Comparison of ENCODE assay signal across 9 mouse cellular contexts in the genomic region with DNA sequence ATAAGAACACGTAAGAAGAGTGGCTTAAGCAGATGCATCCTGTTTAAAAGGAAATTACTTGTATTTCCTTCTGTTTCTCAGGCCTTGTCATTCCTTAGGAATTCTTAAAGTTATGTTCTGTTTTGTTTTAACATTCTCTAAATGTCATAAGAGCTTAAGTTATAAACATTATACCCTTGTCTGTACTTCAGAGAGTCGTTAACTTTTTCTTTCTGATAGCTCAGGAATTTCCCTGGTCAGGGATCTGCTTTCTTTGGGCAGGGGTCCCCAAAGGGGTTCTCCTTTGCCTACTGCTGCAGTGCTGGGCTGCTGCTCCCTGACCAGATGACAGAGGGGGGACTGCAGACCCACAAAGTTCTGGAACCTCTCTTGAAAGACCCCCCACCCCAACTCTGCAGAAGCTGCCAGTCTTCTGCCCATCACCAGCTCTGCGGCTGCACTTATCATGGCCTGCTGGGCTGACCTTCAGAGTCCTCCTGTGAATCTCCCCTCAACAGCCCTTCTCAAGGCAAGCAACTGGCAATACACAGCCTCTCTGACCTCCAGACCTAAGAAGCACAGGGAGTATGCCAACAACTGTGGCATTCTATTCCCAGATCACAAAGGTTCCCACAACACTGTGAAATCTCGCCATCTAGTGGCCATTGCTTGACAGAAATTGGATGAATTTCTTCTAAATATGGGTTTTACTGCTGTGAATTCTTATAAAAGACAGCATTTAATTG. TPM values are rescaled to one million over a fixed set of nuclear protein-coding genes. Genes with fewer than 3 reads are reported as not detected.
DNase-seq lines count a peak whose midpoint lies in the region; ATAC-seq lines count a peak whose summit lies in the region.
"Had no signal": no experiment of that assay in that cellular context is flagged by ENCODE, and none has a peak within 500 bp of the region (broad histone marks: within the 10 kb centered on the region; RNA-seq: fewer than 3 reads in every experiment).

No protein-coding gene starts in this region.

- WGBS in liver, embryonic 12.5 days (ENCODE audit: insufficient replicate concordance) = 36% methylated on average over 4 of the region's 4 CpGs
- WGBS in midbrain, embryonic 11.5 days = 48% methylated on average over 4 of the region's 4 CpGs
- WGBS in stomach, embryonic 15.5 days = 19% methylated on average over 4 of the region's 4 CpGs

- DNase-seq in liver = peak; percentile 35
- DNase-seq in cerebellum, adult 8-10 months = peak; percentile 34
- peak; percentile 71 for DNase-seq in hindlimb bud, embryonic 11.5 days (ENCODE audit: extremely low spot score, low read depth, low spot score)
- DNase-seq in left cerebral cortex, postnatal 14 days (ENCODE audit: low spot score in 2 of 2) = peak; percentile 57 to 75
- DNase-seq in midbrain, embryonic 11.5 days (ENCODE audit: low spot score, missing footprints) = peak; percentile 97

- intact Hi-C loops in left cerebral cortex, postnatal 14 days (cut with DNase I) = loop anchor here (2.0 to 5.0 kb wide), 2 partner anchors 361 to 484 kb away; no protein-coding TSS in a partner anchor

- H3K9me3 ChIP-seq in liver, embryonic 12.5 days (replicated peaks) = no peaks in the 10 kb centered on the region
- H3K9me3 ChIP-seq in midbrain, embryonic 11.5 days (ENCODE audit: control insufficient read depth, low read length) = no peaks in the 10 kb centered on the region
- H3K9me3 ChIP-seq in stomach, embryonic 15.5 days = no peaks in the 10 kb centered on the region

- no peak for ATAC-seq in liver, embryonic 12.5 days
- ATAC-seq in frontal cortex, adult (ENCODE audit: low TSS enrichment) = peak; percentile 64
- peak; percentile 79 for ATAC-seq in midbrain, embryonic 11.5 days (ENCODE audit: low FRiP score)
- ATAC-seq in stomach, embryonic 15.5 days (ENCODE audit: insufficient read depth, low FRiP score, low read depth) = peak; percentile 65; the same call in 1 of the 2 replicates

- H3K27ac ChIP-seq in liver, embryonic 12.5 days = no peak overlapping the region
- H3K27ac ChIP-seq in midbrain, embryonic 11.5 days (ENCODE audit: low read depth, low read length) = no peak overlapping the region
- peak overlapping the region; percentile 75 for H3K27ac ChIP-seq in stomach, embryonic 15.5 days

- no peak overlapping the region for H3K4me3 ChIP-seq in liver, embryonic 12.5 days
- no peak overlapping the region for H3K4me3 ChIP-seq in midbrain, embryonic 11.5 days (ENCODE audit: low read depth, low read length)
- no peak overlapping the region for H3K4me3 ChIP-seq in stomach, embryonic 15.5 days (replicated peaks)
- H3K4me3 ChIP-seq: myocyte had no signal

- H3K9ac ChIP-seq in liver, embryonic 12.5 days = no peak overlapping the region
- no peak overlapping the region for H3K9ac ChIP-seq in midbrain, embryonic 11.5 days (ENCODE audit: low read length)
- H3K9ac ChIP-seq in stomach, embryonic 15.5 days = no peak overlapping the region

- H3K27me3 ChIP-seq in liver, embryonic 12.5 days (replicated peaks) = no peaks in the 10 kb centered on the region
- no peaks in the 10 kb centered on the region for H3K27me3 ChIP-seq in midbrain, embryonic 11.5 days (ENCODE audit: control insufficient read depth, insufficient read depth, low read length)
- no peaks in the 10 kb centered on the region for H3K27me3 ChIP-seq in stomach, embryonic 15.5 days (replicated peaks)

- H3K4me2 ChIP-seq in liver, embryonic 12.5 days = no peak overlapping the region
- no peak overlapping the region for H3K4me2 ChIP-seq in midbrain, embryonic 11.5 days
- no peak overlapping the region; the same call in 1 of the 2 replicates for H3K4me2 ChIP-seq in stomach, embryonic 15.5 days

- no peaks in the 10 kb centered on the region for H3K4me1 ChIP-seq in liver, embryonic 12.5 days
- no peaks in the 10 kb centered on the region for H3K4me1 ChIP-seq in midbrain, embryonic 11.5 days (ENCODE audit: control insufficient read depth, insufficient read depth, low read length)
- H3K4me1 ChIP-seq in stomach, embryonic 15.5 days = 0 out of 2 replicates have a peak, but pooled peaks cover 3% of the 10 kb centered on the region

- no peaks in the 10 kb centered on the region for H3K36me3 ChIP-seq in liver, embryonic 12.5 days
- no peaks in the 10 kb centered on the region for H3K36me3 ChIP-seq in midbrain, embryonic 11.5 days (ENCODE audit: control insufficient read depth, insufficient read depth, low read length)
- no peaks in the 10 kb centered on the region for H3K36me3 ChIP-seq in stomach, embryonic 15.5 days

RNA-seq across cellular contexts. Expression of gene 2610008E11Rik, which starts 18.9 kb away (rescaled TPM):
- 5.8 and 6.0 TPM in 2 replicates for polyA plus RNA-seq in liver, embryonic 12.5 days (2016; fragmentation: Nextera tagmentation; extraction: Ambion mirVana)
- total RNA-seq in left cerebral cortex, postnatal 14 days (2021) = 10 to 100 TPM; 22.4 to 24.0 TPM
- polyA plus RNA-seq in midbrain, embryonic 11.5 days (2014; fragmentation: Nextera tagmentation; extraction: Ambion mirVana) = 45.8 and 51.6 TPM in 2 replicates
- polyA plus RNA-seq in stomach, embryonic 15.5 days (2015; fragmentation: Nextera tagmentation; extraction: Ambion mirVana) = 23.5 and 23.7 TPM in 2 replicates

RNA-seq across cellular contexts. Expression of gene Vmn2r80, which starts 32.3 kb away (rescaled TPM):
- not detected in 2 replicates for polyA plus RNA-seq in liver, embryonic 12.5 days (2016; fragmentation: Nextera tagmentation; extraction: Ambion mirVana)
- total RNA-seq in left cerebral cortex, postnatal 14 days (2021) = not detected
- not detected in 2 replicates for polyA plus RNA-seq in midbrain, embryonic 11.5 days (2014; fragmentation: Nextera tagmentation; extraction: Ambion mirVana)
- not detected in 2 replicates for polyA plus RNA-seq in stomach, embryonic 15.5 days (2015; fragmentation: Nextera tagmentation; extraction: Ambion mirVana)
- polyA plus RNA-seq: myocyte had no signal

Comparison
In these comparisons a context has a peak if more than half of its experiments do, and no peak if none do; other contexts are left out.
1. DNase-seq: peak in every context shown above with its lines; median percentile 97 in midbrain, embryonic 11.5 days; 71 in hindlimb bud, embryonic 11.5 days; 66 in left cerebral cortex, postnatal 14 days; 35 in liver; 34 in cerebellum, adult 8-10 months.